Mouse (Mus musculus): ENCODE measurements around the gene Ldha. TPM values are rescaled to one million over a fixed set of nuclear protein-coding genes. Genes with fewer than 3 reads are reported as not detected.

Ldha gene
- total RNA-seq (2023), result 151 to 165 TPM (median 159 TPM) in 4 replicates

GRCm38 (mm10) chr7:46840787-46841525 lies at the start of gene Ldha:
Ldha (plus strand) TSS chr7:46841475.

GRCm38 (mm10) chr7:46795287-46796205 lies 45.7 kb upstream of the Ldha start, which contains the start of the genes Hps5 and Gtf2h1:
Hps5 (minus strand) TSS chr7:46796064.
Gtf2h1 (plus strand) TSS chr7:46796103.

GRCm38 (mm10) chr7:46860996-46861395 lies 19.7 kb downstream of the Ldha start, which contains the start of gene Ldhc:
Ldhc (plus strand) TSS chr7:46861203.

Other genes starting within 250 kb of the Ldha start
- 25.4 to 29.7 TPM (median 27.2 TPM) in 4 replicates for gene Sergef, start 201.7 kb upstream of the Ldha start, total RNA-seq (2023)
- gene Tph1, start 168.9 kb upstream of the Ldha start, total RNA-seq (2023), result not detected in 4 replicates
- 13.7 to 17.4 TPM (median 15.1 TPM) in 4 replicates for gene Saal1, start 130.8 kb upstream of the Ldha start, total RNA-seq (2023)
- 0.26 to 2.0 TPM in 2 of 4 replicates, not detected in the others for gene Saa3, start 125.8 kb upstream of the Ldha start, total RNA-seq (2023)
- not detected in 4 replicates for gene Saa4, start 108.9 kb upstream of the Ldha start, total RNA-seq (2023)
- not detected in 4 replicates for gene Saa1, start 98.5 kb upstream of the Ldha start, total RNA-seq (2023)
- gene Saa2, start 89.7 kb upstream of the Ldha start, total RNA-seq (2023), result not detected in 4 replicates
- 57.9 to 68.5 TPM (median 62.8 TPM) in 4 replicates for gene Hps5, start 45.4 kb upstream of the Ldha start, total RNA-seq (2023)
- gene Gtf2h1, start 45.4 kb upstream of the Ldha start, total RNA-seq (2023), result 55.6 to 71.2 TPM (median 62.9 TPM) in 4 replicates
- not detected in 4 replicates for gene Ldhc, start 19.7 kb downstream of the Ldha start, total RNA-seq (2023)
- 54.4 to 67.3 TPM (median 57.4 TPM) in 4 replicates for gene Tsg101, start 78.5 kb downstream of the Ldha start, total RNA-seq (2023)
- gene Uevld, start 117.1 kb downstream of the Ldha start, total RNA-seq (2023), result 4.9 to 8.7 TPM (median 6.4 TPM) in 4 replicates
- not detected in 4 replicates for gene Gm9999, start 142.1 kb downstream of the Ldha start, total RNA-seq (2023)
- 97.0 to 105 TPM (median 100 TPM) in 4 replicates for gene Spty2d1, start 166.9 kb downstream of the Ldha start, total RNA-seq (2023)
- 3.9 to 7.4 TPM (median 5.0 TPM) in 4 replicates for gene Tmem86a, start 209.1 kb downstream of the Ldha start, total RNA-seq (2023)

Measured in B cell, adult 62 days (primary cell).